Mouse (Mus musculus) kidney, adult 2 months (tissue): Measurements from ENCODE around the gene B3gnt6. TPM values are rescaled to one million over a fixed set of nuclear protein-coding genes. Genes with fewer than 3 reads are reported as not detected.
"Not testable (repeated sequence)": the region's sequence is repeated elsewhere in the genome, so short reads cannot be mapped to it uniquely, and the experiment has no call there.

Experiments used
- DNase-seq: peaks from one replicate; pipeline ENCODE4 v3.0.0; 2021
- H3K27ac ChIP-seq: fragments of 200-500 bp; 2 replicates; pipeline ENCODE4 v1.5.1; 2012; ENCODE audit warnings: low read depth, low read length, control low read depth, inconsistent platforms; ENCODE audit not compliant: insufficient read depth
- H3K27me3 ChIP-seq: fragments of 200-500 bp; replicated peaks from 2 replicates; pipeline ENCODE4 v1.6.1; 2012; ENCODE audit warnings: mild to moderate bottlenecking, moderate library complexity, low read length, inconsistent platforms; ENCODE audit not compliant: control insufficient read depth, insufficient read depth
- H3K36me3 ChIP-seq: fragments of 200-500 bp; 2 replicates; pipeline ENCODE4 v1.6.1; 2012; ENCODE audit warnings: mild to moderate bottlenecking, moderate library complexity, low read length, inconsistent platforms; ENCODE audit not compliant: control insufficient read depth, insufficient read depth
- H3K4me1 ChIP-seq: fragments of 200-500 bp; 2 replicates; pipeline ENCODE4 v1.6.1; 2011; ENCODE audit warnings: low read length; ENCODE audit not compliant: control insufficient read depth, insufficient read depth
- H3K4me3 ChIP-seq: fragments of 200-500 bp; 2 replicates; pipeline ENCODE4 v1.5.1; 2011; ENCODE audit warnings: mild to moderate bottlenecking, low read depth, low read length, control low read depth; ENCODE audit not compliant: insufficient read depth
- CTCF ChIP-seq: fragments of 200-500 bp; conservative IDR thresholded peaks from 2 replicates; pipeline ENCODE4 v1.5.1; 2011; ENCODE audit warnings: low read depth, mild to moderate bottlenecking, control low read depth, low read length, moderate library complexity, mixed read lengths; ENCODE audit not compliant: insufficient read depth, insufficient read length
- POLR2A ChIP-seq: fragments of 200-500 bp; IDR thresholded peaks from one replicate; pipeline ENCODE4 v1.6.1; 2011; ENCODE audit warnings: low read depth, low read length, control low read depth
- WGBS: fragments of 180-500 bp; shearing (Covaris S2); methylation state at CpG from one replicate; pipeline ENCODE4 v1.1.7; 2018; 5-methylcytosine and 5-hydroxymethylcytosine counted together
- polyA plus RNA-seq: library from polyadenylated mRNA; depleted of rRNA; stranded (reverse); fragments of >200 nt; gene quantifications from 2 replicates; pipeline ENCODE4 v1.2.3, GENCODE M21; 2012

The B3gnt6 gene
- polyA plus RNA-seq, 1 experiment, result not detected

DNA sequence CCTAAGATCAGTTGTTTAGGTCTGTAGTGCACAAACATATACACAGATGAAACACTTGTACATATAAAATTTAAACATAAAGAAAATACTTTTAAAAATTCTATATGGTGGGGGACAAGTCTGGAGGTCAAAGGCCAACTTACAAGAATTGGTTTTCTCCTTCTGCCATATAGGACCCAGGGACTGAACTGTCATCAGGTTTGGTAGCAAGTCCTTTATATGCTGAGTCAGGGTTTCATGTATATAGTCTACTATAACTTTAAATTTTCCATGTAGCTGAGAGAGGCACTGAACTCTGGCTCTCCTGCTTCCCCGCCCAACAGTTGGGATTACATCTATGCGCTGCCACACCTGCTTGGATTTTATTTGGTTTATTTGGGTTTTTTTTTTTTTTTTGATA lies 11.0 kb downstream of the B3gnt6 start:
- no peak overlapping the region for H3K27ac ChIP-seq
- no peaks in the 10 kb centered on the region for H3K27me3 ChIP-seq
- peaks cover 8% of the 10 kb centered on the region for H3K4me1 ChIP-seq
- WGBS, result 97% methylated on average over 2 of the region's 2 CpGs
- H3K36me3 ChIP-seq, result no peaks in the 10 kb centered on the region
- TF ChIP-seq POLR2A (no peak), CTCF (no peak)
- H3K4me3 ChIP-seq, result no peak overlapping the region
- no peak for DNase-seq

DNA sequence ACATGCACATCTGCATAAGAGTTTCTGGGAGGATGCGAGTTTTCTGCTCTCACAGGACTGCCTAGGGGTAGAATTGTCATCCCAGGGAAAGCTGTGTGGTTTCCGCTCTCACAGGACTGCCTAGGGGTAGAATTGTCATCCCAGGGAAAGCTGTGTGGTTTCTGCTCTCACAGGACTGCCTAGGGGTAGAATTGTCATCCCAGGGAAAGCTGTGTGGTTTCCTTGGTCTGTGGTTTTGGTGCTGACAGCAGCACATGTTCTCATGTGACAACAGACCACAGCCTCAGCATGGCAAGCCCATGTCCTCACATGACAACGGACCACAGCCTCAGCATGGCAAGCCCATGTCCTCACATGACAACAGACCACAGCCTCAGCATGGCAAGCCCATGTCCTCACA lies 11.9 kb downstream of the B3gnt6 start:
- H3K27me3 ChIP-seq, DNase-seq, H3K36me3 ChIP-seq, H3K4me3 ChIP-seq, H3K27ac ChIP-seq, H3K4me1 ChIP-seq: not testable (repeated sequence)
- 90% methylated on average over 3 of the region's 3 CpGs for WGBS

DNA sequence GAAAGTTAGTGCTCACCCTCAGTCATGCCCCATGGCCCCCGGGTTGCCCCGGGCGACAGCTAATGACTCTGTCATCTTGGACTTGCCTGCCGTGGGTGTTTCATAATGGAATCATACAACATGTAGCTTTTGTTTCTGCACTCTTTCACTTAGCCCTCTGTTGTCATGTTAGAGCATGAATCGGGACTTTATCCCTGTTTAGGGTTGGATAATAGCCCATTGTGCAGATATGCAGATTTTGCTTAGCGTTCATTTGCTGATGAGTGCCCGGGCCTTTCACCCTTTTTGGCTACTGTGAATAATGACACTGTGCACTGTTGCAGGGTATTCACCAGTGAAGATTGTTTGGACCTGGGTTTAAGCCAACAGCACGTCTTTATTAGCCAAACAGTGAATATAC lies 12.6 kb downstream of the B3gnt6 start:
- Histone ChIP-seq H3K36me3 (no peaks in the 10 kb centered on the region), H3K4me1 (peaks cover 8% of the 10 kb centered on the region), H3K27me3 (no peaks in the 10 kb centered on the region), H3K27ac (no peak overlapping the region), H3K4me3 (no peak overlapping the region)
- WGBS, result 80% methylated on average over 8 of the region's 8 CpGs
- TF ChIP-seq POLR2A, result no peak
- no peak for DNase-seq

DNA sequence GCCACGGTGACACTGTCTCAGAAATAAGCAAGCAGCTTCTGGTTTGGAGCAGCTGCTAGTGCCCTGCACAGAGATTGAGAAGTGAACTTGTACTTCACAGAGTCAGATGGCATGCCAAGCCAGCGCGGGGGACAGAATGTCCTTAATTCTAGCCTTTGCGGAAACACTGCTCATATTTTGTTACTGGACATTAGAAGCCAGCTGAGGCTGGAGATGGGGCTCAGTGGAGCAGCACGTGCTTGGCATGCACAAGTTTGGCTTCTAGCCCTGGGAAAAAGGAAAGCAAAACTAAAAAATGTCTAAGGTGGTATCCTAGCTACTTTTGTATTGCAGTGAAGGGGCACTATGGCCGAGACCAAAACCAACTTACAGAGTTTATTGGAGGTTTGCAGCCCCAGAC lies 14.0 kb downstream of the B3gnt6 start:
- H3K27me3 ChIP-seq, result no peaks in the 10 kb centered on the region
- no peak overlapping the region for H3K4me3 ChIP-seq
- DNase-seq, result peak; percentile 66
- peaks cover 8% of the 10 kb centered on the region for H3K4me1 ChIP-seq
- H3K27ac ChIP-seq, result peak overlapping the region; percentile 96
- no peak for TF ChIP-seq POLR2A
- TF ChIP-seq CTCF, result no peak
- H3K36me3 ChIP-seq, result no peaks in the 10 kb centered on the region
- 32% methylated on average over 6 of the region's 6 CpGs for WGBS

DNA sequence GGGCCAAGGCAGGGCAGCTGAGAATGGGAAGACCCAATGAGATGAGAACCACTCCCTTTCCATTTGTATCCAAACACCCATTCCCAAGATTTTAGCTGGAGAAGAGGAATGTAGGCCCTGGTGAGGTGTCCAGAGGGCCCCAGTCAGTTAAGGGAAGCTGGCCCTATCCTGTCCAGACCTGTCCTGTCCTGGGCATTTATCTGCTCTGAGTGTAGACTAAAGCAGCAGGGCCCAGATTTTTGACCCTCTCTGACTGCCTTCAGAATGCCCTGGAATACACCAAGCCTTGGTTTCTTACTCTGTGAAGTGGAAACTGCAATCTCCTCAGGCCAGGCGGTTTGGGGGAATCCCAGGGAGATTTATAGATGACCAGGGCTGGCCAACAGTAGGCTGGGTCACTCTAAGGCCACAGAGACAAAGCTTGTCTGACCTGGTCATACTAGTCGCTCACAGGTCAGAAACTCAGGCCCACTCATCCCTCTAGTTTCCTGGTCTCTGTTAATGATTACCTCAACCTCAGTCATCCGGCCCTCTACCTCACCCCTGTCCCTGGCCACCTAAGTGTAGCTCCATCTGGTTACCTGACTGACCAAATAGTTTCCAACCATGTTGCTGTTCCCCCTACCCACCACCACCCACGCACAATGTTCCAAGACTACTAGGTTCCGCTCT lies 20.6 kb downstream of the B3gnt6 start:
- H3K4me1 ChIP-seq, result peaks cover 6% of the 10 kb centered on the region; the same call in 1 of the 2 replicates
- H3K27ac ChIP-seq, result peak overlapping the region; percentile 93
- H3K4me3 ChIP-seq, result peak overlapping the region; percentile 77
- TF ChIP-seq CTCF (no peak), POLR2A (no peak)
- 40% methylated on average over 5 of the region's 5 CpGs for WGBS
- no peaks in the 10 kb centered on the region for H3K27me3 ChIP-seq
- DNase-seq, result peak; percentile 73
- no peaks in the 10 kb centered on the region for H3K36me3 ChIP-seq

DNA sequence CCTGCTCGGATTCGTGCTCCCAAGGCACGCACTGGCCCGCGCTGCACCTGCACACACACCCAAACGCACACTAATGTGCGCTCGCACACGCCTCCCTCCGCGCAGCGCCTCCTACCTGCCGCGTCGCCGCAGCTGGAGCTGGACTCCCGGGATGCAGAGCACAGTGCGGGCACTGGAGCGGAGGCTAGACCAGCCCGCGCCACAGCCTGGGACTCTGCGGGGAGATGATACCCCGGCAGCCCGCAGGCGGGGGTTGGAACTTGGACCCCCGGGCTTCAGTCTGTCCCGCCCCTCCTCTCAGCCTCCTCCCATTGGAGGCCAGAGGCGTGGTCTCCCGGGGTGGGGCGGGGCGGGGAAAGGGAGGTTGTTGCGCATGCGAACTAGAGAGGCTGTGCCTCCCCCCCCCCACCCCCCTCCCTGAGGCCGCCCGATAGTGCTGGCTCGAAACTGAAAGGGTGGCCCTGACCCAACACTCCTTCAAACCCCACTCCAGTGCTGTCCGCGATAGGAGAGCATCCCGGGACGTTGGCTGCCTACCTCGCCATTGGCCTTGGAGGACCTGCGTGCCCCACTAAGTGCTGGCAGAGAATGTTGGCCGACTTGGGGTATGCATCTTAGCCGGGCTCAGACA lies 21.2 kb downstream of the B3gnt6 start, which contains the start of gene Capn5:
Gene Capn5 (minus strand): TSS at position 346 of the 631 bp plus-strand sequence.
- DNase-seq, result peak; percentile 74
- Histone ChIP-seq H3K27ac (peak within 1 kb of the TSS; percentile 93), H3K4me1 (peaks cover 9% of the 10 kb centered on the region), H3K36me3 (no peaks in the 10 kb centered on the region), H3K27me3 (no peaks in the 10 kb centered on the region), H3K4me3 (peak within 1 kb of the TSS; percentile 88)
- under 1% methylated on average over 38 of the region's 44 CpGs for WGBS
- TF ChIP-seq CTCF (peak; percentile 64), POLR2A (no peak)

DNA sequence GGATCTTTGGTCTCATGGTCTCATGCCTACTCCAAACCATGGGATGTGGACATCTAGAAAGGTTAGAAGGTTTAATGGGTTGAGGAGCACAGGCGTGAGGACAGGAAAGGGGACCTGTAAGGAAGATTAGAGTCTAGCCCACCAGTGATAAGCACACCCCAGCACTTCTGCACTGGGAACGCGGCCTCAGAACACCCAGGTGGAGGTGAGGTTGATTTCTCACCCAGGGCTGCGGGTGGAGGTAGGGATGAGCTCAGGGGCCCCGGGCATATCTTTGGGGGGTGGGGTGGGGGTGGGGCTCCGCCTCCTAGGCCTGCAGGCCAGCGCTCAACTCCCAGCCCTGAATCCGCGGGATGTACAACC lies 21.7 kb downstream of the B3gnt6 start:
- TF ChIP-seq CTCF (no peak), POLR2A (no peak)
- Histone ChIP-seq H3K4me3 (peak overlapping the region; percentile 88), H3K27ac (peak overlapping the region; percentile 44; the same call in 1 of the 2 replicates), H3K4me1 (peaks cover 9% of the 10 kb centered on the region), H3K36me3 (no peaks in the 10 kb centered on the region), H3K27me3 (no peaks in the 10 kb centered on the region)
- DNase-seq, result no peak
- WGBS, result 7% methylated on average over 9 of the region's 9 CpGs
